Mouse (Mus musculus) hindbrain, embryonic 10.5 days (tissue): ENCODE results near the gene St5. TPM values are rescaled to one million over a fixed set of nuclear protein-coding genes. Genes with fewer than 3 reads are reported as not detected.

Experiments
- DNase-seq: peaks from one replicate; pipeline ENCODE4 v3.0.0-alpha.2; 2017; ENCODE audit warnings: low spot score
- H3K27ac ChIP-seq: fragments of 300-500 bp; sonication (generic); 2 replicates; pipeline ENCODE4 v1.5.1; 2016; ENCODE audit warnings: mild to moderate bottlenecking, moderate library complexity
- H3K27me3 ChIP-seq: fragments of 300-500 bp; sonication (generic); 2 replicates; pipeline ENCODE4 v1.6.1; 2016; ENCODE audit warnings: mild to moderate bottlenecking; ENCODE audit not compliant: poor library complexity, insufficient read depth, severe bottlenecking
- H3K36me3 ChIP-seq: fragments of 300-500 bp; sonication (generic); 2 replicates; pipeline ENCODE4 v1.6.1; 2016; ENCODE audit warnings: mild to moderate bottlenecking, moderate library complexity
- H3K4me1 ChIP-seq: fragments of 300-500 bp; sonication (generic); replicated peaks from 2 replicates; pipeline ENCODE4 v1.6.1; 2016; ENCODE audit warnings: mild to moderate bottlenecking
- H3K4me3 ChIP-seq: fragments of 300-500 bp; sonication (generic); 2 replicates; pipeline ENCODE4 v1.5.1; 2016; ENCODE audit warnings: mild to moderate bottlenecking, moderate library complexity
- H3K9me3 ChIP-seq: fragments of 300-500 bp; sonication (generic); 2 replicates; pipeline ENCODE4 v1.6.1; 2016; ENCODE audit warnings: mild to moderate bottlenecking, moderate library complexity
- WGBS: fragments of 180-500 bp; shearing (Covaris S2); methylation state at CpG from one replicate; pipeline ENCODE4 v1.1.7; 2016; 5-methylcytosine and 5-hydroxymethylcytosine counted together
- polyA plus RNA-seq: library from polyadenylated mRNA; unstranded; fragments of >200 nt; fragmentation: Nextera tagmentation; extraction: Ambion mirVana; gene quantifications from 2 replicates; pipeline ENCODE4 v1.2.1, GENCODE M21; 2016

Gene St5
- polyA plus RNA-seq, 1 experiment from 2014 or later: 44.3 TPM

DNA sequence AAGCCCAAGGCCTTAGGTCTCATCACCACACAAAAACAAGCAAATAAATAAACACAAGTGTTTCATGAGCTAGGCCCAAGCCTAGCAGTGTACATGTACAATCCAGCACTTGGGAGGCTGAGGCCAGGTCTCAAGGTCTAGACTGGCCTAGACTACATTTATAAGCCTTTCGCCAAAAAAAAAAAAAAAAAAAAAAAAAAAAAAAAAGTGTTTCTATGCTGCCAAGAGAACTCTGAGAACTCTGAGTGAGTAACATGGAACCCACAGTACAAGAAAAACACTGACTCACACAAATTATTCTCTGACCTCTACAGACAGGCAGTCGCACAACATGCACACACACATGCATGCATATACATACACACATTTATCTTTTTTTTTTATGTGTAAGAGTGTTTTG lies 75.6 kb downstream of the St5 start:
- Histone ChIP-seq H3K36me3 (no peaks in the 10 kb centered on the region), H3K27ac (no peak overlapping the region), H3K27me3 (no peaks in the 10 kb centered on the region), H3K4me1 (peaks cover 28% of the 10 kb centered on the region), H3K9me3 (no peaks in the 10 kb centered on the region), H3K4me3 (no peak overlapping the region)
- 93% methylated on average over 2 of the region's 2 CpGs for WGBS
- no peak for DNase-seq

DNA sequence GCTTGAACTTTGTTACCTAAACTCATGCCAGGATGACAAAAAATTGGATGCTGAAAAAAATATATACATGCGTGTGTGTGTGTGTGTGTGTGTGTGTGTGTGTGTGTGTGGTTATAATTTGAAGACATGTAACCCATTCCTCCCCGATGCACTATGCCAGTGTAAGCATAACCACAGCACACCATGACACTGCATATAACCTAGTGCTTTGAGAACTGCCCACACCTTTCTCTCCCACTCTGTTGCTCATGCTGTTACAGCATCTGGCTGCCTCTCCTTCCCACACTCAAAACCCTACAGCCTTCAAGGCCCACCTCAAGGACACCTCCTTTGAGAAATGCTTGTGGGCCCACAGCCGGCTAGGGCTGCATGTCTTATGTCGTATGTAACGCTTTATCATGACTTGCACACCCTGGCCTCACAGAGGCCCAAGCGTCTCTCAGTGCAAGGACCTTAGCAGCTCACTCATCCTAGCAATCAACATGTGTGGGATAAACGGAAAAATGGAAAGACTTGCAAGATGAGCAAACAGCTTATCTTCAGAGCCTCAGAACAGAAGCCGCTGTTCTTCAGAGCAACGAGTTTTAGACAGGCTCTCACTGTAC lies 81.1 kb downstream of the St5 start:
- DNase-seq: no peak
- no peaks in the 10 kb centered on the region for H3K27me3 ChIP-seq
- H3K4me1 ChIP-seq: peaks cover 15% of the 10 kb centered on the region
- no peak overlapping the region for H3K4me3 ChIP-seq
- no peak overlapping the region; the same call in 1 of the 2 replicates for H3K27ac ChIP-seq
- H3K36me3 ChIP-seq: no peaks in the 10 kb centered on the region
- no peaks in the 10 kb centered on the region for H3K9me3 ChIP-seq
- WGBS: 89% methylated on average over 9 of the region's 9 CpGs

DNA sequence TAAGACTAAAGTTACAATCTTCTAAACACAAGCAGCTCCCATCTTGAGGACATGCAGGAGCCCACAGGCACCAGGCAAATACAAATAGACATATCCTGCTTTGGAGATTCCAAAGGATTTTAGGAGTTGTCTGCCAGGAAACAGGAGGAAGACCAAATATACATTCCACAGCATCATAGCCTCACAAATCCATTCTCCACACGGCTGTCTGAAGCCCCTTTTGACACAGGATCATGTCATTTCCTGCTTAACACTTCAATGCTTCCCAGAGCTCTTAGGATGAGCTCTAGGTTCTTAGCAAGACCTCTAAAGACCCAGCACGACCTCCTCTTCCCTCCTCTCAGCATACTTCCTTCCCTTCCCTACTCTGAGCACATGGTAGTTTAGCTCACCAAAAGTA lies 82.4 kb downstream of the St5 start:
- Histone ChIP-seq H3K4me3 (no peak overlapping the region), H3K36me3 (no peaks in the 10 kb centered on the region), H3K9me3 (no peaks in the 10 kb centered on the region), H3K27ac (no peak overlapping the region), H3K4me1 (peaks cover 29% of the 10 kb centered on the region), H3K27me3 (no peaks in the 10 kb centered on the region)
- WGBS: 58% methylated on average over 2 of the region's 2 CpGs
- DNase-seq: no peak

- 77% methylated on average over 3 of the region's 3 CpGs for WGBS
Measured at GRCm38 (mm10) chr7:109620288-109620687, 83.1 kb downstream of the St5 start.

GRCm38 (mm10) chr7:109618721-109619120 lies 84.7 kb downstream of the St5 start:
- H3K27ac ChIP-seq: no peak overlapping the region
- peak; percentile 66 for DNase-seq
- no peaks in the 10 kb centered on the region for H3K27me3 ChIP-seq
- no peaks in the 10 kb centered on the region for H3K36me3 ChIP-seq
- 19% methylated on average over 6 of the region's 6 CpGs for WGBS
- H3K4me3 ChIP-seq: no peak overlapping the region
- peaks cover 51% of the 10 kb centered on the region for H3K4me1 ChIP-seq
- no peaks in the 10 kb centered on the region for H3K9me3 ChIP-seq

More at GRCm38 (mm10) chr7:109620288-109620687, 83.1 kb downstream of the St5 start:
- Histone ChIP-seq H3K4me1 (peaks cover 36% of the 10 kb centered on the region), H3K27me3 (no peaks in the 10 kb centered on the region), H3K4me3 (no peak overlapping the region), H3K9me3 (no peaks in the 10 kb centered on the region), H3K36me3 (no peaks in the 10 kb centered on the region), H3K27ac (no peak overlapping the region)
- DNase-seq: no peak

GRCm38 (mm10) chr7:109617838-109618237 lies 85.6 kb downstream of the St5 start:
- Histone ChIP-seq H3K4me1 (peaks cover 59% of the 10 kb centered on the region), H3K27me3 (no peaks in the 10 kb centered on the region), H3K36me3 (no peaks in the 10 kb centered on the region), H3K27ac (no peak overlapping the region), H3K9me3 (no peaks in the 10 kb centered on the region), H3K4me3 (no peak overlapping the region)
- DNase-seq: no peak
- 81% methylated on average over 3 of the region's 3 CpGs for WGBS

GRCm38 (mm10) chr7:109616034-109616979 lies 87.1 kb downstream of the St5 start:
- H3K9me3 ChIP-seq: no peaks in the 10 kb centered on the region
- peak overlapping the region; percentile 48 for H3K4me3 ChIP-seq
- DNase-seq: peak; percentile 93
- whole genome bisulfite sequencing: 3% methylated on average over 25 of the region's 25 CpGs
- H3K36me3 ChIP-seq: no peaks in the 10 kb centered on the region
- H3K4me1 ChIP-seq: peaks cover 71% of the 10 kb centered on the region
- no peaks in the 10 kb centered on the region for H3K27me3 ChIP-seq
- H3K27ac ChIP-seq: peak overlapping the region; percentile 88

DNA sequence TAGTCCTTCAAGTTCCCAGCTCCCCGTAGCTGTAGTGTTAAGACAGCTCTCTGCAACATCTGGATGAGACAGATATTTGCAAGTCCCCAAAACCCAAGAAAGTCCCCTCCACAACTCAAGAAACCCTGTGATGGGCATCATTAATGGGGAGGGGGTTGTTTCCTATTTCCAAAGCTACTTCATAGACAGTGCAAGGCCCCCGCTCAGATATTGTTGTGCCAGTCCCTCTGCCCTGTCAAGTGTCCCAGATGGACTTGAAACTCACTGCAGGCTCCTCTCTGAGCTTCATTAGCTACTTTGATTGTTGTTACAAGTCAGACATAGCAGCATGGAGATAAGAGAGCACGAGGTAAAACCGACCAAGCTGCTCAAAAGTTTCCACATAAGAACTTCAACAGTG lies 87.8 kb downstream of the St5 start:
- no peaks in the 10 kb centered on the region for H3K36me3 ChIP-seq
- no peaks in the 10 kb centered on the region for H3K27me3 ChIP-seq
- peak; percentile 15 for DNase-seq
- H3K9me3 ChIP-seq: no peaks in the 10 kb centered on the region
- H3K27ac ChIP-seq: peak overlapping the region; percentile 88
- 31% methylated on average over 4 of the region's 4 CpGs for WGBS
- H3K4me1 ChIP-seq: peaks cover 74% of the 10 kb centered on the region
- peak overlapping the region; percentile 48 for H3K4me3 ChIP-seq

GRCm38 (mm10) chr7:109614939-109615338 lies 88.5 kb downstream of the St5 start:
- peak; percentile 22 for DNase-seq
- Histone ChIP-seq H3K36me3 (no peaks in the 10 kb centered on the region), H3K4me3 (peak overlapping the region; percentile 48), H3K27ac (peak overlapping the region; percentile 88), H3K4me1 (peaks cover 80% of the 10 kb centered on the region), H3K9me3 (no peaks in the 10 kb centered on the region), H3K27me3 (no peaks in the 10 kb centered on the region)
- 23% methylated on average over 4 of the region's 4 CpGs for WGBS

DNA sequence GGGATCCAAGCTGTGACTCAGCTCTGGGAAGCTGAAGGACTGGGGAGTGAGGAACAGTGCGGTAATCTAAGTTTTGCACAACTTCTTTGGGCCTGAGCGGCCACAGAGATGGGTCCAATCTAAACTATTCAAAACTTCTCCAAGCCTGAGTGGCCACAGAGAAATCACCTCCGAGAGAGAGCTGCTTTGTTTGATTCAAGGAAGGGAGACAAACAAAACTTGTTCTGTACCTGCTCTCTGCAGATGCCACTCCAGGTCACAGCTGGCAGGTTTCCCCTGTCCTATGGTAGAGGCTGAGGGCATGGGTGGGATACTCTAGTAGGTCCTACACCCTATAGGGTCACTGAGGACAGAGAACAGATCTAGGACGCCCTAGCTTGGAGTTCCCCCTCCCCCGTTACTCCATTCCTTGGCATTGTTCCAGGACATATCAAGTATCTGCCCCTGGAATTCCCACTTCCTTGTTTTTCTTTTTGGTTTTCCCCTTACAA lies 89.8 kb downstream of the St5 start:
- Histone ChIP-seq H3K4me1 (peaks cover 87% of the 10 kb centered on the region), H3K36me3 (no peaks in the 10 kb centered on the region), H3K27ac (peak overlapping the region; percentile 88), H3K4me3 (no peak overlapping the region), H3K9me3 (no peaks in the 10 kb centered on the region), H3K27me3 (no peaks in the 10 kb centered on the region)
- peak; percentile 10 for DNase-seq
- 62% methylated on average over 5 of the region's 5 CpGs for WGBS

DNA sequence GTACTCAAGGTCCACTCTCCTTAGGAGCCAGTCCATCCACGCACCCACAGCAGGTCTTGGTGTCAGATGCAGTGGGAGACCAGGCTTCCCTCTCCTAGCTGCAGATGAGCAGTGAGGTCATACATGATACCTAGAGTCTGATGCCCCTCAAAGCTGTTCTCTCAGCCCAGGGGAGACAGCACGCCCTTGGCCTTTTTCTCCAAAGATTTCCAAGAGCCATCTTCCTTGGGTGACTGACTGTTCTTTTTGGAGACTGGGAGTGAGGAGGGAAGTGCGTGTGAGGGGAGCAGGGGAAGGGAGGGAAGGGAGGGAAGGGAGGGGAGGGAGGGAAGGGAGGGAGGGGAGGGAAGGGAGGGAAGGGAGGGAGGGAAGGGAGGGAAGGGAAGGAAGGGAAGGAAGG lies 90.4 kb downstream of the St5 start:
- 81% methylated on average over 3 of the region's 3 CpGs for WGBS

GRCm38 (mm10) chr7:109612531-109612930 lies 90.9 kb downstream of the St5 start:
- 49% methylated on average over 2 of the region's 2 CpGs for WGBS
- DNase-seq: no peak
- Histone ChIP-seq H3K27ac (peak overlapping the region; percentile 88), H3K4me1 (peaks cover 81% of the 10 kb centered on the region), H3K36me3 (no peaks in the 10 kb centered on the region), H3K4me3 (no peak overlapping the region), H3K9me3 (no peaks in the 10 kb centered on the region), H3K27me3 (no peaks in the 10 kb centered on the region)

More for the DNA sequence above, 90.4 kb downstream of the St5 start:
- Histone ChIP-seq H3K36me3 (no peaks in the 10 kb centered on the region), H3K4me3 (no peak overlapping the region), H3K27ac (peak overlapping the region; percentile 88), H3K9me3 (no peaks in the 10 kb centered on the region), H3K27me3 (no peaks in the 10 kb centered on the region), H3K4me1 (peaks cover 84% of the 10 kb centered on the region)
- DNase-seq: no peak

GRCm38 (mm10) chr7:109610348-109610747 lies 93.1 kb downstream of the St5 start:
- H3K27ac ChIP-seq: no peak overlapping the region
- no peak overlapping the region for H3K4me3 ChIP-seq
- 89% methylated on average over 2 of the region's 2 CpGs for WGBS
- H3K4me1 ChIP-seq: peaks cover 62% of the 10 kb centered on the region
- H3K36me3 ChIP-seq: no peaks in the 10 kb centered on the region
- DNase-seq: no peak
- H3K9me3 ChIP-seq: no peaks in the 10 kb centered on the region
- H3K27me3 ChIP-seq: no peaks in the 10 kb centered on the region
